Mouse (Mus musculus): Measurements from ENCODE around the gene Cep41. TPM values are rescaled to one million over a fixed set of nuclear protein-coding genes. Genes with fewer than 3 reads are reported as not detected.

Cep41 gene
- total RNA-seq, 2 experiments from 2014 or later: 7.5 to 8.1 TPM

DNA sequence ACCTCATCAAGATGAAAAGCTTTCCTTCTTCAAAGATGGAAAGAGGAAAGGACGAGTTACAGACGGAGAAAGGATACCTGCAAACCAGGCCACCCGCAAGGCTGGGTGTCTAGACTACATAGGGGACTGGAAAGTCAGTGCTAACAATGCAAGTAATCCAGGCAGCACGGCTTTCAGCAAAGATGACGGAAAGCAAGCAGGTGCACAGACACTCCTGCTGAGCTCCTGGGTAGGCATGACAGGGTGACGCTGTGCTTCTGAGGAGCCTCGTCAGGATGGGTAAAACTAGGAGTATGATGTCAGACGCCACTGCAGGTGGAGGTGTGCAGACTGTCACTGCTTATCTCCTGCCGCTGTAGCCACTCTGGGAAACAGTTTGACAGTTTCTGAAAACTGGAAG, 16.0 kb downstream of the Cep41 start:
- no peak for DNase-seq (ENCODE audit: low spot score in 2 of 2)
- intact Hi-C loops (cut with DNase I): no loop called here

DNA sequence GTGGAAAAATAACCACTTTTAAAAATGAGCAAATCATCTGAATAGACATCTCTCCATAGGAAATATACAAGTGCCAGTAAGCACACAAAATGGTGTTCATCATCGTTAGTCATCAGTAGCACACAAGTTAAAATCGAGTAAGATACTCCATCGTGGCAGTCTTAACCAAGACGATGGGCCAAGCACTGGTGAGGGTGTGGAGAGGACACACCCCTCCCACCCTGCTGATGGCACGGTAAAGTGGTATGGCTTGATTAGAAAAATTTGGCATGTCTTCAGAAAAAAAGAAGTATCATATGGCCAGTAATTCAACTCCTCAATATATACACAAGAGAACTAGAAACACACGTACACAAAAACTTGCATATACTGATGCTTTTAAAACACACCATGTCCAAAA, 17.0 kb downstream of the Cep41 start:
- intact Hi-C loops (cut with DNase I): no loop called here

DNA sequence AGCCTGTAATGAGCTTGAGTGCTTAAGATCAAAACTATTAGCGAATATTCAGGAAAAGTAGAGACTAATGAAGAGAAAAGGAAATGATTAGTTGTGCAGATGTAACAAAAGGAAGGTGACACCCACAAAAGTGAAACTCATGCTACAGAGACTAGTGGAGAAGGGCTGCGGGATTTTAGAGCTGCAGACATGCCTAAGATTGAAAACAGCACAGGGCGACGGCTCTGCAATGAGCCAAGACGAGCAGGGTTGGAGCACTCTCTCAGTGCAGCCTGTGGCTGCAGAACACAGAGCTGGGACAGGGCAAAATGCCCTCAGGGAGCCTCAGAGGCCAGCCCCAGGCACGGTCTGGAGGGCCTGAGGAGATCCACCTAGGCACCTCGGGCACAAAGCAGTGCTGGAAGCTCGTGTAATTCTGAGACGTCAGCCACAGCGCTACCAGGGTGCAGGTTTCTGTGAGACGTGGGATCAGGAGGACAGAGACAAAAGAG, 18.2 kb downstream of the Cep41 start:
- intact Hi-C loops (cut with DNase I): no loop called here
- peak in 1 of 2 experiments; percentile 42 for DNase-seq (ENCODE audit: low spot score in 2 of 2)

More for the DNA sequence above, 17.0 kb downstream of the Cep41 start:
- DNase-seq (ENCODE audit: low spot score in 2 of 2): no peak

DNA sequence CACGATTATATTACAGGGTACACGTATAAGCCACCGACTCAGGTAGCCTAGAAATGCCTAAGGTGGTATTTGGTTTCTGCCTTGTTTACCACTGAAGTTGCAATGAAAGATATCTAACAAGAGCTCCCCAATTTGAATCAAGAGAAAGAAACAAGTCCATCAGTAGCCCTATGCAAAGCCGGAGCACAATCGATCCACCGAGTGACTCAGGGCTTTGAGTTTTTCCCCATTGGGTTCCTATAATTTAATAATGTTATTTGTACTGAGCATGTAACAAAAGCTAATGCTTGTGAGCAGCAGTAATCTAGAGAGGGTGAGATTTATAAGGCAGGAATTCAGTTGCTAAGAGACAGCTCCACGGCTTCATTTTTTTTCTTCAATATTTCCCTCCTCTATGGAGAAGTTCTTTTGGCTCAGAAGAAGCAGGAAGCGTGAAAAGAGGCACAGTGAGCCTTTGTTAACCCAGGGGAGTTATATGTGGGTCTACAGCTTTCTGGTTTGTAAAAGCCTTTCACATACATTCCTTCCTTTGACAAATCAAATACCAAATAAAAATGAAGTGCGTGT, 18.8 kb downstream of the Cep41 start:
- DNase-seq (ENCODE audit: low spot score in 2 of 2): peak in 1 of 2 experiments; percentile 38

DNA sequence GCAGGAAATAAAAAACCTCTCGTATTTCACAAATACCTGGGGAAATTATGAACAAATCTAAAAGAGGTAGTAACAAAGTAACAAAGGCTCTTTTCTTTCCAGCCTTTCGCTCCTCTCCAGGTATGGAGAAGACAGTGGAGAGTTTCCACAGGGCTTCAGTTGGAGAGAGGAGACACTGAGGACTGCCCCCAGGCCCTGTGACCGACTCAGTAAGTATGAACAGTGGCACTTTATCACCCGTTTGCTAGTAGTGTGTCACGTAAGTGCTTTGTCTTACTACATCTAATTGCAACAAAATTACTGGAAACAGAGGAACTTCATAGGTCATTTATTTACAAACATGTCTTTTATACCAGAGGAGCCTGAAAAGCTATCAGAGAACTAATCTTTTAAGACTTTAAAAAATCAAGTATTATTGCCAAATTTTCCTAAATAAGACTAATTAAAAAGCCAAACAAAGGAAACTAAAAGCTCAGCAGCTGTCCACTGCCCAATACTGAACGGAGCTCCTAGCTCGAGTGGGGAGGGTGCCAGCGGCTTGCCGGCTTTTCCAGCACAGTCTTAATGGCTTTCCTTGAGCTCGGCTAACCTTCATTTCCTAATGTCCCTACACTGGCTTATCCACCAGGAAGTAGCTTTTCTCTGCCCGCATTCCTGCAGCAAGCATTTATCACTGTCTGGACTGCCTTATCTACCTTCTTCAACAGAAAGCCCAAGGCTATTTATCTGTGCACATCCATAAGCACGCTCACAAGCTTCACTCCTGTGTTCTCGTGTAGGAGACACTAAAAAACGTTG, 19.6 kb downstream of the Cep41 start:
- no peak for DNase-seq (ENCODE audit: low spot score in 2 of 2)
- intact Hi-C loops (cut with DNase I): no loop called here

More for the DNA sequence above, 18.8 kb downstream of the Cep41 start:
- intact Hi-C loops (cut with DNase I): no loop called here

DNA sequence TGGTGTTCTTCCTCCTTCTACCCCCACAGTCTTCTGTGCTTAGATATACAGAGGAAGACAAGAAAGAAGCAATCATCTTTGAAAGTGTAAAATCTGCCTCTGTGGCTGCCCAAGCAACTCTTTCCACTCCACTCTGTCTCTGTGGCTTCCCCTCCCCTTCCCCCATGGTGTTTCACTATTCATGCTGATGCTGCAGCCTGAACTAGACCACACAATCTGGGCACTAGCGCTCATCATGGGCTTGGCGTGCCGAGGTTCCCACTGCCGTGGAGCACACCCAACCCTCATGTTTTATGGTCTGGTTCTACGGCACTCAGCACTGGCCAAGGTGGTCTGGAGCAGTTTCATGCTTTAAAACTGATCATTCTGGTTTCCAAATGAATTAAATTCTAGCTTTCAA, 21.9 kb downstream of the Cep41 start:
- DNase-seq (ENCODE audit: low spot score in 2 of 2): no peak
- intact Hi-C loops (cut with DNase I): no loop called here

DNA sequence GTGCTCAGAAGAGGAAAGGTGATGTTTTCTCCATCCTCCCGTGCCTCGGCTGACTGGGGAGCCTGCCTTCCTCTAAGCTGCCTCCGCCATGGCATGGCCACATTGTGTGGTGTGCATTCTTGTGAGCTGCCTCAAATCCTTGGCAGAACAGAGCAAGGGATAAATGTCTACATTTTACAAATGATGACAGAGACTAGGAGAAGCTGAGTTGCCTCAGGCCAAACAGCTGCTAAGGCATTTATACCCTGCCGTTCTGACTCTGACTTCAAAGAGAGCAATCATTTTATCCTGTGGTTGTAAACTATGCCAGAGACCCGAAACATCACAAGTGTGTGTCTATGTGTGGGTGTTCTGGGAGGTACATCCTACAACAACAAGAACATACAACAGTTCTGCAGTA, 26.0 kb downstream of the Cep41 start:
- intact Hi-C loops (cut with DNase I): no loop called here

DNA sequence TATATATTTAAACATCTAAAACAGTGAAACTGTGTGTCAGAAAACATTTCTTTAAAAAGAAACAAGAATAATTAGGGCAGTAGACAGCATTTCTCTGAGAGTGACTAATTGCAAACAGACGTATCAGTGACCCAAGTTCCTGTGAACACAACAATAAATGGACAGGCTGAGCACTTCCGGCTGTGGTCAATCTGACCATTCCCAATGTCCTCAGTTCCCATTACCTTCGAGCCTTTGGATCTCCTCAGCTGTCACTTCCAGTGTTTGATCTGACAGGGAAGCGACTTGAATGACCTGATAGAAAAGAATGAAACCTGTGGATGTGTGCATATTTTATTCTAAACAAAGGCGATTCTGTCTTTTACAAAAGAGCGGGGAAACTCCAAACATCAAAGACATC, 27.5 kb downstream of the Cep41 start:
- no peak for DNase-seq (ENCODE audit: low spot score in 2 of 2)
- intact Hi-C loops (cut with DNase I): no loop called here

More for the DNA sequence above, 26.0 kb downstream of the Cep41 start:
- DNase-seq (ENCODE audit: low spot score in 2 of 2): no peak

DNA sequence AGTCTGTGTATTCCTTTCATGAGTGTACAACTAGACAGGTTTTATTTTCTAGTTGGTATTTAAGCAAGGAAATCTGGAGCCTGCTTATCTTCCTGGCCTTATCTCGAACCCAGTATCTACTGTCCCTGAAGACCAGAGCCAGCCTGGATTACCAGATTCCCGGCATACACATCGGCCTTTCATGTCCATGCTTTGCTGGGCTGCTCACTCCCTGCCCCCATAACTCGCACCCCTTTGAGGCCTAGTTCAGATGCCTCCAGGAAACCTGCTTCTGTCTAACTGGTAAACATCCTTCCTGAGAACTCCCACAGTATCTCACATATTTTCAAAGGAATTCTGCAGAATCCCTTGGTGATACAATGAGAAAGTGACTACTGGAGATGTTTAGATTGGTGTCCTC, 28.3 kb downstream of the Cep41 start:
- DNase-seq (ENCODE audit: low spot score in 2 of 2): no peak

DNA sequence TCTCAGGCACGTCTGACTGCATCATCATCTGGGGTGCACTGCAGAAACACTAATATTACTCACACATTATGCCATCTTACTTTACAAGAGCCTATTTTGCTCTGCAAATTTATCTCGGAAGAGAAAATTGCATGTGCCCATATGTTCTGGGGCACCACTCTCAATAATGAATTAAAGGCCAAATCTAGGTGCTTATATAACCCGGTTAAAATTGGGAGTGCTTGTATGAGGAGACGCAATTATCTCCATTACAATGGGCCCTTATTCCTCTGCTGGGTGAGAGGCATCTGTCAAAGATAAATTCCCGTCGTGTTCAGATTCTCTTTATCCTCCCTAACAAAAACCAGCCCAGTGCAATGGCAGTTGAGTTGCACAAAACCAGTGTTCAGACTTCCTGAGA, 28.8 kb downstream of the Cep41 start:
- intact Hi-C loops (cut with DNase I): no loop called here
- no peak for DNase-seq (ENCODE audit: low spot score in 2 of 2)

More for the DNA sequence above, 28.3 kb downstream of the Cep41 start:
- intact Hi-C loops (cut with DNase I): no loop called here

DNA sequence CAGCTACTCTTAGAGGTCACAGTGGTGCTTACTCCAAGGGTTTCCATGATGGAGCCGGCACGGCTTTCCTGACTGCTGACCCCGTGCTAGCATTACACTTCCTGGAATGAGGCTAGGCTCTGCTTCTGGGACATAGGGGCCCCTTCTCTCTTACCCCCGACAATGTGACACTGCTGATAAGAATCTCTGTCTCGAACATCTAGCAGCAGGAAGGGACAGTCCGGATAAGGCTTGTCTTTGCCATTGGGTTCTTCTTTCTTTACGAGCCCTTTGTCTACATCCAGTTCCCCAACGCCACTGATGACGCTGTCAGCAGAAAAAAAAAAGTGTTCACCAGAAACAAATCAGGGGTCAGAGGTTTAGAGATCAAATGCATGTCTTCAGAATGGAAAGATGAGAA, 34.9 kb downstream of the Cep41 start:
- intact Hi-C loops (cut with DNase I): no loop called here

DNA sequence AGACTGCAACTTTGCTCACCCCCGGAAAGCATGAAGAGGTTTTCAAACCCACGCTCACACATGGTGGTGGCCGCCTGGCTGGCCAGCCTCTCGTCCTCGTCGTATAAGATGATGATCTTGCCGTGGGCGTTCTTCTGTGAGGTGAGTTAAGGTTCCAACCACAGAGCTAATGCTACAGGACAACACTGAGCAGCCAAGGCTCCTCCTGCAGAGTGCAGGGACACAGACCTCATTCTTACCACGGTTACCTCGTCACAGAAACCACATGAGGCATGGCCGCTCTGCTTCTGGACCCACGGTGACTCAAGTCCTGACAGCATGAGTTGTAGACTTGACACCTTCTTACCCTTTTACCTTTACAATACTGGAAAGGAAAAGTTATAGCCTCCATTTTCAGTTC, 36.3 kb downstream of the Cep41 start:
- intact Hi-C loops (cut with DNase I): no loop called here

More for the DNA sequence above, 34.9 kb downstream of the Cep41 start:
- DNase-seq (ENCODE audit: low spot score in 2 of 2): no peak

DNA sequence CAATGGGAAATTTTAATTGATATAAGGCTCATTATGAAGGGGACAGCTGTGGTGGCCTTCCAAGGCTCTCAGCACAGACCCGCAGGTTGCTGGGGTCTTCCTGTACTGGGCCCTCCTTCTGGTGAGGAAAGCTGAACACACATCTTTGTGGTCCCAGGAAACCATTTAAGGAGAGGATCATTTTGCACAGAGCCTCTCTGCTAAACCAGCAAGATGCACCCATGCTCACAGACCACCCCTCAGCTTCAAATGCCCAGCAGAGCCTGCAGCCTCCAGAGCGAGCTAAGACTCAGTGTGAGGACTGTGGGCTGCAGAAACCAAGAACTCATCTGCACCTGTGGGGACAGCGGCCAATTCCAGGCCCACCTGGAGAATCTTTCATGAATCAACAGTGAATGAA, 38.6 kb downstream of the Cep41 start:
- no peak for DNase-seq (ENCODE audit: low spot score in 2 of 2)
- intact Hi-C loops (cut with DNase I): no loop called here

More for the DNA sequence above, 36.3 kb downstream of the Cep41 start:
- no peak for DNase-seq (ENCODE audit: low spot score in 2 of 2)

DNA sequence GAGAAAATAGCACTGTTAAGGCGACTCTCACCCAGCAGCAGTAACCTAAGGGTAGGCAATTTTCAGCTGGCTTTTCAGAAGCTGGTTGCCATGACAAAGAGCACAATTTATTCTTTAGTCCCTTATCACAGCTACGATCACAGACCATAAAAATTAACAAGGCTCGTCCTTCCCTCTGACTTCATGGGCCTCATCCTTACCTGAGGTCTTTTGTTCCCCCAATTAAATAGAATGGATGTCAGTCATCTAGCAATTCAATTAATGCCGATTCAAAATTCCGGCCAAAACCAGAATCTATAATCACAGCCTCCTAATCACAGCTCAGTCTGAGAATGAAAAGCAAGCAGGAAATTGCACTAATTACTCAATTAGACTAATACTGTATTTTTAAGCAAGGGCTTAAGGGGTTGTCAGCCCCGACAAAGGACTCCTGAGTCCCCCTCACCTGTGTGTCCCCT, 39.1 kb downstream of the Cep41 start:
- no peak for DNase-seq (ENCODE audit: low spot score in 2 of 2)
- intact Hi-C loops (cut with DNase I): no loop called here

DNA sequence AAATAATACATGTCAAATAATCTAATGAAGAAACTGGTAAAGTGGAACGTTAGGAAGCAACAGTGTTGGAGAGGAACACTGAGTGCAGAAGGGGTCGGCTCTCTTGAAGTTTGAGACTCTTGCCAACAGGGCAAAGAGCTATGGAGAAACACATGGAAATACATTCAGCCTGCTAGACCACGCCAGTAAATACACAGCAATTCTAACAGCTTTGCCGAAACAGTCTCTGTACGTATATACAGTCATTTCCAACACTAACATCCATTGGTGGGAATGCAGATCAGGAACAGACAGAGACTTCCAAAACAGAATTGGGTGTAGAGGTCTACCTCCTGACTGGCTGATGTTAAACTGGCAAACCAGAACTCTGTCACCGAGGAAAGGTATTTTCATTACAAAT, 40.0 kb downstream of the Cep41 start:
- intact Hi-C loops (cut with DNase I): no loop called here
- no peak for DNase-seq (ENCODE audit: low spot score in 2 of 2)

DNA sequence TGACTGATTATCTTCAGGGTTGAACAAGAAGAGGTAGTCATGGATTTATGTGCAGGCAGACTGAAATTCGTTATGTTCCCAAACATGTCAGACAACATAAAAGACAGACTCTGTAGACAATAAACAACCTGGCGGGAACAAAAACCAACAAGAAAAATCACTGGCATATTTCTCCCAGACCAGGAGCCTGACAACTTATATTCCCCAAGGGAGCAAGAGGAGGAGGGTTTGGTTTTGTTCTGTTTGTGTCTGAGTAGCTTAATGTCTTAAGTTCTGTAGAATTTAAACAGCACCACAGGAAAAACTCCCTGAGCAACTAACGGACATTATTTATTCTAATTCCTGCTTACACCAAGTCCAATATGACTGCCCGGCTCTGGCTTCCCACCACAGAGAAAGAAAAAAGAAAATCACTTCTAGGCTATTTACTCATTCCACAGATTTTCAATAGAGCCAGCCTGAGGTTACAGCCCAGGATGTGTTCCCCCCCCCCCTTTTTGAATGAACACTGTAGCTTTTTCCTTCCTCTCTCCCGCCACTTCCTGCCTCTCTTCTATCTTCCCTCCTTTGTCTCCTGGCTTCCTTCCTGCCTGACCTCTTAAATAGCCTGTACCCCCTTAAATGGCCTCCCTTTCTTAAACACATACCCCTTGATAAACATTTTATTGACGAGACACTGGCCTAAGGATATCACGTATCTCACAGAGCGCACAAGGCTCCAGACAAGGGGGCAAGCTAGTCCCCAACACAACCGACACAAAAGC, 40.9 kb downstream of the Cep41 start:
- intact Hi-C loops (cut with DNase I): no loop called here

DNA sequence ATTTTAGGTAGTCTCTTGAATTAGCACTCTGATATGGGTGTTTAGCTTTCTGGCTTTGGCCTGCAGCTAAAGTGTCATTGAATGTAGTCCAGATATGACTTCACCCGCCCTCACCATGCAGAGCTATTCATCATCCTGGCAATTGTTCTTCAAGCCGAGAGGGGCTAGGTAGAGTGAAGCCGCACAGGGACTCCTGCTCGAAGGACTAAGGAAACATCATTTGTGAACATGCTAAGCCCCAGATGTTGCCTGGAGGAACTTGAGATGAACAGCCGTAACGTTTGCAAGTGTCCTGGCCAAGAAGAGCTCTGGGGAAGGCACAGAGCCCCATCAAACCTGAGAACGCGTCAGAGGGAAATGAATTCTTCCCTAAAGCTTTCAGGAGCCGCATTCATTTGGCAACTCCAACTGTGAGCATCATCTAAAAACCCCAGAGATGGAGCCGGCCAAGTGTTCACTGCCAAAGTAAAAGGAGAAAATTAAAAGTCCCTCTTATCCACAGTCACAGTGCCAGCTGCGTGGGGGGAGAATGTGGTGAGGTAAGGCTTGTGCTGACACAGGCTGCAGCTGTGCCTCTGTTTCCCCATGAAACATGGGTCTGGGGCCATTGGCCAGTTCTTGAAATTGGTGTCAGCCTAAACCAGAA, 43.8 kb downstream of the Cep41 start:
- peak; percentile 25 to 79 for DNase-seq (ENCODE audit: low spot score in 2 of 2)
- intact Hi-C loops (cut with DNase I): no loop called here

More for the DNA sequence above, 40.9 kb downstream of the Cep41 start:
- no peak for DNase-seq (ENCODE audit: low spot score in 2 of 2)

DNA sequence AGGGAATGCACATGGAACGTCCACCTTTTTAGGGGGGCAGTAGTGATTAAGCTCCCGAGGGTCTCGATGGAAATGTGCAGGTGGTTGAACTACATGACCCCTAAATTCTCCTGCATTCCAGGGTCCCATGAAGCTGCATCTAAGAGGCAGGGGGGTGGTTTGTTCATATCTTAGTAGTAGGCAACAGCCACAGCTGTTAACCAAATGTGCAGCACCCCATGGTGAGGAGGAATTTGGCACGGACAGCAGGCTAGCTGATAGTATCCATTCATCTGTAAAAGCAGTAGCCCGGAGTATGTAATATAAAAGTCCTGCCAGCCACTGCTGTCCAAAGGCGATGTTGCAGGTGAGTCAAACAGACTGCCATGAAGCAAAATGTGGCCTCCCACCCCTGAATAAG, 48.2 kb downstream of the Cep41 start:
- intact Hi-C loops (cut with DNase I): no loop called here

DNA sequence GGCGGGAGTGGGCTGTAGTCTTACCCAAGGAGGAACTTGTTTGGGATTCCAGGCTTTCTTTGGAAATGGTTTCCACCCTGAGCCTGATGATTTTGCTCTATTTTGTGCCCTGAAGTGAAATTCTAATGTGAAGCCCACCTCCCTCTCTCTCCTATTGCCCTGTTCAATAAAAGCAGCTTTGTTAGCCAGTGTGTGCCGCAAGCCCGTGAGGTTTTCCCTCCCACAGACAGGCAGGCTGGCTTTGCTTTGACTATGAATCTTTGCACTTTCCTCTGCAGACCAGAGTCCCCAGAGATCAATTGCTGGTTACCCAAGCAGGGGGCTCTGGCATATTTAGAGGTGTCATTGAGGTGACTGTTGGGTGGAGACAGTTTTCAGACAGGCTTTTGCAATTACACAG, 49.1 kb downstream of the Cep41 start:
- intact Hi-C loops (cut with DNase I): no loop called here
- DNase-seq (ENCODE audit: low spot score in 2 of 2): no peak

More for the DNA sequence above, 48.2 kb downstream of the Cep41 start:
- no peak for DNase-seq (ENCODE audit: low spot score in 2 of 2)

Measured in left cerebral cortex, postnatal 25 days (tissue).